Mouse (Mus musculus): Measurements from ENCODE around the gene Sh2d3c. TPM values are rescaled to one million over a fixed set of nuclear protein-coding genes. Genes with fewer than 3 reads are reported as not detected.

Sh2d3c gene
- polyA plus RNA-seq, 1 experiment from 2014 or later = 27.6 TPM

GRCm38 (mm10) chr2:32727435-32727834 is 6.6 kb downstream of the Sh2d3c start:
- 1% methylated on average over 16 of the region's 16 CpGs for WGBS
- Histone ChIP-seq H3K36me3 (no peaks in the 10 kb centered on the region), H3K4me2 (replicated peaks) (peak overlapping the region; percentile 52), H3K4me3 (replicated peaks) (peak overlapping the region; percentile 40), H3K27me3 (no peaks in the 10 kb centered on the region), H3K27ac (replicated peaks) (peak overlapping the region; percentile 58), H3K4me1 (peaks cover 39% of the 10 kb centered on the region), H3K9ac (no peak overlapping the region), H3K9me3 (replicated peaks) (no peaks in the 10 kb centered on the region)
- peak; percentile 97 for ATAC-seq (ENCODE audit: insufficient number of reproducible peaks, low FRiP score, low TSS enrichment, low read depth)

- Histone ChIP-seq H3K9me3 (replicated peaks) (no peaks in the 10 kb centered on the region), H3K4me3 (replicated peaks) (peak overlapping the region; percentile 40), H3K4me1 (peaks cover 39% of the 10 kb centered on the region), H3K9ac (no peak overlapping the region), H3K4me2 (replicated peaks) (peak overlapping the region; percentile 52), H3K27me3 (no peaks in the 10 kb centered on the region), H3K36me3 (no peaks in the 10 kb centered on the region), H3K27ac (replicated peaks) (no peak overlapping the region)
- WGBS = 41% methylated on average over 7 of the region's 7 CpGs
- no peak for ATAC-seq (ENCODE audit: insufficient number of reproducible peaks, low FRiP score, low TSS enrichment, low read depth)
Measured at GRCm38 (mm10) chr2:32728463-32728862, 7.6 kb downstream of the Sh2d3c start.

DNA sequence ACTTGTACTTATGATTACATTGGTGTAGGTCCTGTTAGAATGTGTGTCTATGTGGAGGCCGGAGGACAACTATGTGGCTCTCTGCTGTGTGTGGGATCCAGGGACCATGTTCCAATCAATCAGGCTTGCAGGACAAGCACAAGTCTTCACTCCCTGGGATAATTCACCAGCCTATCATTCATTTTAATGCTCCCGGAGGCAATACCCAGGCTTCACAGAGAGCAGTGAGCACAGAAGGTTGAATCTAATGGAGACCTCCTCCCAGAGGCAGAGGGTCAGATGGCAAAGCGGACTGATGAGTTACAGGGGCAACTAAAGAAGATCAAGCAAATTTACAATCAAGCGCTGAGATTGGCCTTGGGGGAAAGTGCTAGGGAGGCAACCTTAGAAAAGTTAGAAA is 8.7 kb downstream of the Sh2d3c start:
- 0 out of 2 replicates have a peak overlapping the region, but pooled peaks have one; percentile 74 for H3K27ac ChIP-seq (replicated peaks)
- H3K4me2 ChIP-seq (replicated peaks) = no peak overlapping the region
- 50% methylated on average over 4 of the region's 4 CpGs for WGBS
- H3K9me3 ChIP-seq (replicated peaks) = no peaks in the 10 kb centered on the region
- no peaks in the 10 kb centered on the region for H3K27me3 ChIP-seq
- H3K4me3 ChIP-seq (replicated peaks) = peak overlapping the region; percentile 4; the same call in 1 of the 2 replicates
- H3K4me1 ChIP-seq = peaks cover 42% of the 10 kb centered on the region
- ATAC-seq (ENCODE audit: insufficient number of reproducible peaks, low FRiP score, low TSS enrichment, low read depth) = no peak
- H3K36me3 ChIP-seq = no peaks in the 10 kb centered on the region
- no peak overlapping the region for H3K9ac ChIP-seq

GRCm38 (mm10) chr2:32730854-32731253 is 10.0 kb downstream of the Sh2d3c start:
- H3K27ac ChIP-seq (replicated peaks) = peak overlapping the region; percentile 74
- peak overlapping the region; percentile 15; the same call in 1 of the 2 replicates for H3K4me2 ChIP-seq (replicated peaks)
- H3K9ac ChIP-seq = no peak overlapping the region
- no peak overlapping the region for H3K4me3 ChIP-seq (replicated peaks)
- no peaks in the 10 kb centered on the region for H3K9me3 ChIP-seq (replicated peaks)
- no peaks in the 10 kb centered on the region for H3K27me3 ChIP-seq
- peaks cover 49% of the 10 kb centered on the region for H3K4me1 ChIP-seq
- no peaks in the 10 kb centered on the region for H3K36me3 ChIP-seq
- 8% methylated on average over 11 of the region's 11 CpGs for WGBS
- no peak for ATAC-seq (ENCODE audit: insufficient number of reproducible peaks, low FRiP score, low TSS enrichment, low read depth)

- 50% methylated on average over 4 of the region's 4 CpGs for WGBS
- Histone ChIP-seq H3K4me3 (replicated peaks) (no peak overlapping the region), H3K27ac (replicated peaks) (peak overlapping the region; percentile 45), H3K9me3 (replicated peaks) (no peaks in the 10 kb centered on the region), H3K9ac (no peak overlapping the region), H3K4me2 (replicated peaks) (no peak overlapping the region), H3K27me3 (no peaks in the 10 kb centered on the region), H3K36me3 (no peaks in the 10 kb centered on the region), H3K4me1 (peaks cover 48% of the 10 kb centered on the region)
- no peak for ATAC-seq (ENCODE audit: insufficient number of reproducible peaks, low FRiP score, low TSS enrichment, low read depth)
Measured at GRCm38 (mm10) chr2:32731911-32732310, 11.1 kb downstream of the Sh2d3c start.

DNA sequence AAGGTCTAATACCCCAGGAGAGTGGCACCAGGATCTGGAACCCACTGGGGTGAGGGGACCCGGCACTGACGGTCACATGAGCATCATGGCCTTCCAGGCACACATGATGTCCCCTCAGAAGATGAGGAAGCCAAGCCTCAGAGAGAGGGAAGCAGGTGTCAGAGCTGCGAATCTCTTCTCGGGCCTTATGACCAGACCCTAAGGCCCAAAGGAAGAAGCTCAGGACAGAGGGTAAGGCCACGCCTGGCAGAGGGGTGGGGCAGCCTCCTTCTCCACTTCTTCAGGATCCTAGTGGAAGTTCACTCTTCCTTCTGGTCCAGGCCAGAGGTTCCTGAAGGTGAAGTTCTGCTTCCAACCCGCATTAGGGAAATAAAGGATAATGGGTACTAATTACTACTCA is 11.8 kb downstream of the Sh2d3c start:
- ATAC-seq (ENCODE audit: insufficient number of reproducible peaks, low FRiP score, low TSS enrichment, low read depth) = no peak
- H3K4me1 ChIP-seq = peaks cover 43% of the 10 kb centered on the region

DNA sequence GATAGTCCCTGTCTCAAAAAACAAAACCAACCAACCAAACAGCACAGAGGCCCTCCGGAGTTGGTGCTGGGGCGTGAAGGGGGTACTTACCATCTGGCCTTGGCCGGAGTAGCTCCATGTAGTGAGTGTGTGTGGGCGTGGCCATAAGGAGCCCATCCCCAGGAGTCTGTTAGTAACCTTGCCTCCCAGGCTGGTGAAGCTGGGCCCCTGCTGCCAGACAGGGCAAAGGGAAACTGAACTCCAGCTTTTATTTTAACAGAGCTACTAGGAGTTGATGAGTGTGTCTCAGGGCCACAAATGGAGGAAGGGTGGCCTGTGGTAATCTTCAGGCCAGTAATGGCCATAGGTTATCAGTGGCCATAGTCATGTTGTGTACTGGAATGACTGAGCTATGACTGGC is 13.6 kb downstream of the Sh2d3c start:
- H3K4me2 ChIP-seq (replicated peaks) = no peak overlapping the region
- no peak overlapping the region for H3K9ac ChIP-seq
- 35% methylated on average over 4 of the region's 4 CpGs for WGBS
- H3K4me3 ChIP-seq (replicated peaks) = no peak overlapping the region
- H3K27me3 ChIP-seq = no peaks in the 10 kb centered on the region
- no peaks in the 10 kb centered on the region for H3K9me3 ChIP-seq (replicated peaks)
- no peaks in the 10 kb centered on the region for H3K36me3 ChIP-seq
- H3K4me1 ChIP-seq = peaks cover 32% of the 10 kb centered on the region
- ATAC-seq (ENCODE audit: insufficient number of reproducible peaks, low FRiP score, low TSS enrichment, low read depth) = no peak
- H3K27ac ChIP-seq (replicated peaks) = 0 out of 2 replicates have a peak overlapping the region, but pooled peaks have one; percentile 14

More for the DNA sequence above, 11.8 kb downstream of the Sh2d3c start:
- no peaks in the 10 kb centered on the region for H3K36me3 ChIP-seq
- no peak overlapping the region for H3K27ac ChIP-seq (replicated peaks)
- no peaks in the 10 kb centered on the region for H3K27me3 ChIP-seq
- no peak overlapping the region for H3K4me2 ChIP-seq (replicated peaks)
- no peak overlapping the region for H3K9ac ChIP-seq
- no peaks in the 10 kb centered on the region for H3K9me3 ChIP-seq (replicated peaks)
- H3K4me3 ChIP-seq (replicated peaks) = no peak overlapping the region
- whole genome bisulfite sequencing = 66% methylated on average over 6 of the region's 6 CpGs

DNA sequence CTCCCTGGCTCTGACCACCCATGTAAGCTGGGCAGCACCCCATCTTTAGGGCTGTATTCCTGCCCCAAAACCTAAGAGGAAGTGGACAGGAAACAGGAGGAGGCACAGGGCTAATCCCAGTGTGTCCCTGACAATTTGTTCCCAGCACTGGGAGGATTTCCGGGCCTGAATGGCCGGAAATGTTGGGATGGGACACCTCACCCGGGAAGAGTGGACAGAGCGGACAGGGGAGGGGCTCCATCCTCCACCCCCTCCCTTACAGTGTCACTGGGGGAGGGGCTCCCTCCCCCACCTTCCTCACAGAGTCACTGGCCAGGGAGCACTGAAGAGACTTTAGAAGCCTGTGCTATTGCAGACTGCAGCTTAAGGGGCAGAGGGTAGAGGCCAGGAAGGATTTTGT is 14.1 kb downstream of the Sh2d3c start:
- no peak overlapping the region for H3K9ac ChIP-seq
- peaks cover 31% of the 10 kb centered on the region for H3K4me1 ChIP-seq
- H3K9me3 ChIP-seq (replicated peaks) = no peaks in the 10 kb centered on the region
- no peak overlapping the region for H3K4me3 ChIP-seq (replicated peaks)
- H3K36me3 ChIP-seq = no peaks in the 10 kb centered on the region
- WGBS = 41% methylated on average over 4 of the region's 4 CpGs
- no peak overlapping the region for H3K4me2 ChIP-seq (replicated peaks)
- H3K27me3 ChIP-seq = peaks cover 3% of the 10 kb centered on the region; the same call in 1 of the 2 replicates
- ATAC-seq (ENCODE audit: insufficient number of reproducible peaks, low FRiP score, low TSS enrichment, low read depth) = no peak
- no peak overlapping the region for H3K27ac ChIP-seq (replicated peaks)

DNA sequence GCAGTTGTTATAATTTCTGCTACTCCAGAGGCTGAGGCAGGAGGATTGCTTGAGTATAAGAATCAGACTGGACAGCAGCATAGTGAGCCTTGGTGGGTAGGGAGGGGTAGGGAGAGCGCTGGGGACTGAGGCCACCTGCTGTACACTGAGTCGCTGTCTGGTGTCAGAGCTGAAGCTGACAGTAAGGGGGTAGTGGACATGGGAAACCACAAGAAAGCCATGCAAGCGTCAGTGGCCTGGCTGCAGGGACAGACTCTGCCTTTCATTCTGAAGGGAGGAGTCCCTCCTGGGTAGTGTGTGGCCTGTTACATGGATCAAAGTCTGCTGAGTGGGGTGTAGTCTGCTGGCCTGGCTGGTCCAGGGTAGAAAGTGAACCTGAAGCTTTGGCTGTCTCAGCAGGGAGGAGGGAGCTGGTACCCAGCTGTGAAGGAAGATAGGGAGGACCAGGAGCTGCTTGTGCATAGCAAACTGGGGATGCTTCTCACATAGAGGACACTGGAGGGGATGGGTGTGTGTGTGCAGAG is 15.5 kb downstream of the Sh2d3c start:
- no peak overlapping the region for H3K27ac ChIP-seq (replicated peaks)
- WGBS = 45% methylated on average over 3 of the region's 3 CpGs
- peaks cover 27% of the 10 kb centered on the region for H3K4me1 ChIP-seq
- H3K4me2 ChIP-seq (replicated peaks) = no peak overlapping the region
- H3K27me3 ChIP-seq = peaks cover 8% of the 10 kb centered on the region
- no peak overlapping the region for H3K9ac ChIP-seq
- H3K4me3 ChIP-seq (replicated peaks) = no peak overlapping the region
- no peaks in the 10 kb centered on the region for H3K36me3 ChIP-seq
- H3K9me3 ChIP-seq (replicated peaks) = no peaks in the 10 kb centered on the region
- no peak for ATAC-seq (ENCODE audit: insufficient number of reproducible peaks, low FRiP score, low TSS enrichment, low read depth)

GRCm38 (mm10) chr2:32737008-32737407 is 16.2 kb downstream of the Sh2d3c start:
- 53% methylated on average over 6 of the region's 6 CpGs for WGBS
- Histone ChIP-seq H3K9me3 (replicated peaks) (no peaks in the 10 kb centered on the region), H3K4me3 (replicated peaks) (no peak overlapping the region), H3K36me3 (no peaks in the 10 kb centered on the region), H3K27ac (replicated peaks) (no peak overlapping the region), H3K4me2 (replicated peaks) (no peak overlapping the region), H3K9ac (no peak overlapping the region), H3K27me3 (peaks cover 13% of the 10 kb centered on the region), H3K4me1 (peaks cover 29% of the 10 kb centered on the region)
- no peak for ATAC-seq (ENCODE audit: insufficient number of reproducible peaks, low FRiP score, low TSS enrichment, low read depth)

- Histone ChIP-seq H3K9ac (no peak overlapping the region), H3K4me1 (peaks cover 28% of the 10 kb centered on the region), H3K27me3 (peaks cover 20% of the 10 kb centered on the region), H3K4me2 (replicated peaks) (no peak overlapping the region), H3K9me3 (replicated peaks) (no peaks in the 10 kb centered on the region), H3K4me3 (replicated peaks) (no peak overlapping the region), H3K27ac (replicated peaks) (no peak overlapping the region), H3K36me3 (no peaks in the 10 kb centered on the region)
- WGBS = 64% methylated on average over 4 of the region's 4 CpGs
- ATAC-seq (ENCODE audit: insufficient number of reproducible peaks, low FRiP score, low TSS enrichment, low read depth) = no peak
Measured at GRCm38 (mm10) chr2:32739311-32739710, 18.5 kb downstream of the Sh2d3c start.

- Histone ChIP-seq H3K9me3 (replicated peaks) (no peaks in the 10 kb centered on the region), H3K36me3 (peaks cover 6% of the 10 kb centered on the region), H3K9ac (peak within 1 kb of the TSS; percentile 23; the same call in 1 of the 2 replicates), H3K27ac (replicated peaks) (no peak within 1 kb of the TSS), H3K4me3 (replicated peaks) (peak within 1 kb of the TSS; percentile 49), H3K27me3 (peaks cover 20% of the 10 kb centered on the region), H3K4me2 (replicated peaks) (peak within 1 kb of the TSS; percentile 93), H3K4me1 (peaks cover 19% of the 10 kb centered on the region)
- ATAC-seq (ENCODE audit: insufficient number of reproducible peaks, low FRiP score, low TSS enrichment, low read depth) = no peak
- WGBS = 9% methylated on average over 11 of the region's 11 CpGs
Measured at GRCm38 (mm10) chr2:32740916-32741272, 20.0 kb downstream of the Sh2d3c start, which contains the start of gene 6330409D20Rik. Gene 6330409D20Rik (minus strand): TSS chr2:32741016.

Measured in embryonic facial prominence, embryonic 15.5 days (tissue).